ENCODE assay signal across 9 mouse cellular contexts in the genomic region with DNA sequence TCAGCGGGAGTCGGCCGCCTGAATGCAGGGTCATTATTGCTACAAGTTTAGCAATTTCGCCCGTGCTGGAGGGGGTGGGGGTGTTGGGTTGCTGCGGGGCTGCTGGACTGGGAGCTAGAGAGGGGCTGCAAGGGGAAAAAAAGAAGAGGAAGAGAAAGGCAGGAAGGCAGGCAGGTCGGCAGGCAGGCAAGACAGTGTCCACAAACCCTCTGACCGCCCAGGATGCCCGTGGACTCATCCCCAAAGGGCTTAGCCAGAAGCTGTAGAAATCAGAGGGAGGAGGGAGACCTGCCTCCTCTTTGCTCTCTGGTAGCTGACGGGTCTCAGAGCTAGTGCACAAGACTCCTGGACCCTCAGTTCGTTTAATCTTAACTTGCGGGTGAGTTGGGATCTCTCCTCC. TPM values are rescaled to one million over a fixed set of nuclear protein-coding genes. Genes with fewer than 3 reads are reported as not detected.
DNase-seq lines count a peak whose midpoint lies in the region; ATAC-seq and TF ChIP-seq lines count a peak whose summit lies in the region.
"Had no signal": no experiment of that assay in that cellular context is flagged by ENCODE, and none has a peak within 500 bp of the region (broad histone marks: within the 10 kb centered on the region; RNA-seq: fewer than 3 reads in every experiment).

No protein-coding gene starts in this region.

- WGBS in heart, embryonic 16.5 days, result 2% methylated on average over 12 of the region's 12 CpGs
- 1% methylated on average over 12 of the region's 12 CpGs for WGBS in forebrain, embryonic 11.5 days
- WGBS in intestine, postnatal 0 days, result 4% methylated on average over 12 of the region's 12 CpGs
- under 1% methylated on average over 12 of the region's 12 CpGs for WGBS in neural tube, embryonic 15.5 days

- no peak for DNase-seq in heart, postnatal 4 days
- DNase-seq in forebrain, embryonic 11.5 days (ENCODE audit: low spot score), result no peak
- DNase-seq in layer of hippocampus, postnatal 36 days, result no peak
- no peak for DNase-seq in frontal cortex, postnatal 10 days (ENCODE audit: low spot score in 2 of 2)
- no peak for DNase-seq in adrenal gland, postnatal 25 days
- DNase-seq: left cerebral cortex, postnatal 4 days had no signal

- TF ChIP-seq CTCF in intestine, postnatal 0 days (IDR thresholded peaks at IDR 0.05; ENCODE audit: low read depth), result no peak

- H3K9ac ChIP-seq in heart, embryonic 16.5 days (ENCODE audit: low read length), result no peak overlapping the region
- H3K9ac ChIP-seq in forebrain, embryonic 11.5 days (ENCODE audit: low read length), result peak overlapping the region; percentile 74
- peak overlapping the region; percentile 65 for H3K9ac ChIP-seq in intestine, postnatal 0 days (ENCODE audit: low read depth, low read length)
- no peak overlapping the region for H3K9ac ChIP-seq in neural tube, embryonic 15.5 days (replicated peaks)

- peak overlapping the region; percentile 45 for H3K4me2 ChIP-seq in heart, embryonic 16.5 days (ENCODE audit: low read depth, low read length)
- peak overlapping the region; percentile 80 for H3K4me2 ChIP-seq in forebrain, embryonic 11.5 days (ENCODE audit: low read depth, low read length, severe bottlenecking)
- H3K4me2 ChIP-seq in intestine, postnatal 0 days (replicated peaks; ENCODE audit: low read depth), result peak overlapping the region; percentile 75
- H3K4me2 ChIP-seq in neural tube, embryonic 15.5 days, result peak overlapping the region; percentile 39

- peaks cover 83% of the 10 kb centered on the region for H3K27me3 ChIP-seq in heart, embryonic 16.5 days (ENCODE audit: control insufficient read depth, insufficient read depth, low read length)
- H3K27me3 ChIP-seq in forebrain, embryonic 11.5 days (ENCODE audit: control insufficient read depth, insufficient read depth, low read length), result peaks cover 74% of the 10 kb centered on the region
- peaks cover 80% of the 10 kb centered on the region for H3K27me3 ChIP-seq in intestine, postnatal 0 days (replicated peaks; ENCODE audit: control insufficient read depth, insufficient read depth, low read length)
- peaks cover 79% of the 10 kb centered on the region for H3K27me3 ChIP-seq in neural tube, embryonic 15.5 days (replicated peaks)

- H3K27ac ChIP-seq in heart, embryonic 16.5 days (ENCODE audit: low read length), result no peak overlapping the region
- H3K27ac ChIP-seq in forebrain, embryonic 11.5 days (ENCODE audit: low read depth, low read length), result peak overlapping the region; percentile 85
- no peak overlapping the region for H3K27ac ChIP-seq in intestine, postnatal 0 days (ENCODE audit: low read depth, low read length)
- no peak overlapping the region for H3K27ac ChIP-seq in neural tube, embryonic 15.5 days (replicated peaks)

- no peaks in the 10 kb centered on the region for H3K36me3 ChIP-seq in heart, embryonic 16.5 days (ENCODE audit: control insufficient read depth, insufficient read depth)
- no peaks in the 10 kb centered on the region for H3K36me3 ChIP-seq in forebrain, embryonic 11.5 days (ENCODE audit: control insufficient read depth, insufficient read depth, low read length)
- 0 out of 2 replicates have a peak, but pooled peaks cover 7% of the 10 kb centered on the region for H3K36me3 ChIP-seq in intestine, postnatal 0 days (ENCODE audit: control insufficient read depth, insufficient read depth)
- no peaks in the 10 kb centered on the region for H3K36me3 ChIP-seq in neural tube, embryonic 15.5 days

- no peaks in the 10 kb centered on the region for H3K9me3 ChIP-seq in heart, embryonic 16.5 days (replicated peaks; ENCODE audit: control insufficient read depth, low read length)
- no peaks in the 10 kb centered on the region for H3K9me3 ChIP-seq in forebrain, embryonic 11.5 days (ENCODE audit: control insufficient read depth, low read length)
- H3K9me3 ChIP-seq in intestine, postnatal 0 days (ENCODE audit: control insufficient read depth), result no peaks in the 10 kb centered on the region
- no peaks in the 10 kb centered on the region for H3K9me3 ChIP-seq in neural tube, embryonic 15.5 days (replicated peaks)

- peaks cover 17% of the 10 kb centered on the region for H3K4me1 ChIP-seq in heart, embryonic 16.5 days (ENCODE audit: control insufficient read depth, insufficient read depth, low read length)
- peaks cover 27% of the 10 kb centered on the region for H3K4me1 ChIP-seq in forebrain, embryonic 11.5 days (replicated peaks; ENCODE audit: control insufficient read depth, insufficient read depth, low read length)
- H3K4me1 ChIP-seq in intestine, postnatal 0 days (replicated peaks; ENCODE audit: control insufficient read depth, insufficient read depth, low read length), result 0 out of 2 replicates have a peak, but pooled peaks cover 3% of the 10 kb centered on the region
- H3K4me1 ChIP-seq in neural tube, embryonic 15.5 days, result peaks cover 24% of the 10 kb centered on the region

- ATAC-seq in heart, embryonic 16.5 days (replicated peaks; ENCODE audit: extremely low read depth, insufficient read depth, low FRiP score), result no peak
- no peak; the same call in 1 of the 2 replicates for ATAC-seq in forebrain, embryonic 11.5 days (replicated peaks; ENCODE audit: low FRiP score)
- ATAC-seq in intestine, postnatal 0 days, result no peak
- ATAC-seq in neural tube, embryonic 15.5 days (ENCODE audit: low FRiP score), result no peak

- H3K4me3 ChIP-seq in heart, embryonic 16.5 days (ENCODE audit: low read length), result no peak overlapping the region
- peak overlapping the region; percentile 45 for H3K4me3 ChIP-seq in forebrain, embryonic 11.5 days (ENCODE audit: low read depth, low read length)
- H3K4me3 ChIP-seq in intestine, postnatal 0 days (ENCODE audit: low read depth, low read length), result peak overlapping the region; percentile 54
- 0 out of 2 replicates have a peak overlapping the region, but pooled peaks have one; percentile 14 for H3K4me3 ChIP-seq in neural tube, embryonic 15.5 days (replicated peaks)

RNA-seq across cellular contexts. Expression of a gene that starts 4.8 kb away (rescaled TPM):
- not detected in 2 replicates for polyA plus RNA-seq in heart, embryonic 16.5 days (2015; fragmentation: Nextera tagmentation; extraction: Ambion mirVana)
- total RNA-seq in heart, postnatal 4 days (2021), result not detected
- polyA plus RNA-seq in forebrain, embryonic 11.5 days (2014; fragmentation: Nextera tagmentation; extraction: Ambion mirVana), result 4.1 and 5.7 TPM in 2 replicates
- 54.3 and 56.9 TPM in 2 replicates for polyA plus RNA-seq in intestine, postnatal 0 days (2015; fragmentation: Nextera tagmentation; extraction: Ambion mirVana)
- polyA plus RNA-seq in neural tube, embryonic 15.5 days (2015; fragmentation: Nextera tagmentation; extraction: Ambion mirVana), result 5.5 TPM in 1 of 2 replicates, not detected in the other
- total RNA-seq in layer of hippocampus, postnatal 36 days (2021), result not detected
- total RNA-seq in adrenal gland, postnatal 25 days (2021), result not detected in 2 replicates
- total RNA-seq: left cerebral cortex, postnatal 4 days had no signal

RNA-seq across cellular contexts. Expression of a gene that starts 57.8 kb away (rescaled TPM):
- polyA plus RNA-seq in heart, embryonic 16.5 days (2015; fragmentation: Nextera tagmentation; extraction: Ambion mirVana), result 9.5 and 10.9 TPM in 2 replicates
- 10 to 100 TPM; 23.3 to 24.0 TPM for total RNA-seq in heart, postnatal 4 days (2021)
- polyA plus RNA-seq in forebrain, embryonic 11.5 days (2014; fragmentation: Nextera tagmentation; extraction: Ambion mirVana), result 12.1 and 12.6 TPM in 2 replicates
- polyA plus RNA-seq in intestine, postnatal 0 days (2015; fragmentation: Nextera tagmentation; extraction: Ambion mirVana), result 20.6 and 20.7 TPM in 2 replicates
- 16.2 and 16.5 TPM in 2 replicates for polyA plus RNA-seq in neural tube, embryonic 15.5 days (2015; fragmentation: Nextera tagmentation; extraction: Ambion mirVana)
- 10 to 100 TPM; 43.3 to 43.6 TPM for total RNA-seq in layer of hippocampus, postnatal 36 days (2021)
- total RNA-seq in adrenal gland, postnatal 25 days (2021), result 78.7 and 96.2 TPM in 2 replicates

Comparison
In these comparisons a context has a peak if more than half of its experiments do, and no peak if none do; other contexts are left out.
1. H3K9ac ChIP-seq: peak in forebrain, embryonic 11.5 days (single experiment) and intestine, postnatal 0 days (single experiment); none in heart, embryonic 16.5 days (single experiment) and neural tube, embryonic 15.5 days (single experiment).
2. Peak in every context shown above with its lines, with median percentiles within 50 percentile points of each other: H3K4me2 ChIP-seq.